Mouse (Mus musculus) small intestine, adult 2 months (tissue): ENCODE measurements around the gene Hlf.

ENCODE experiments used
- CTCF ChIP-seq: fragments of 200-500 bp; IDR thresholded peaks from 2 replicates; pipeline ENCODE4 v1.5.1; 2012; ENCODE audit warnings: low read depth, mild to moderate bottlenecking, control low read depth, inconsistent platforms, low read length, moderate library complexity, mixed read lengths; ENCODE audit not compliant: insufficient replicate concordance, insufficient read length; ENCODE audit errors: extremely low read depth
- POLR2A ChIP-seq: fragments of 200-500 bp; IDR thresholded peaks from 2 replicates; pipeline ENCODE4 v1.6.1; 2012; ENCODE audit warnings: low read depth, mild to moderate bottlenecking, control low read depth, inconsistent platforms, low read length, moderate library complexity

GRCm38 (mm10) chr11:90391271-90392185 is 833 bp upstream of the Hlf start:
- TF ChIP-seq POLR2A (no peak), CTCF (no peak)
